In genomic region chr9:114729911-114730805, GRCm38 (mm10) we compare ENCODE assay signal across 8 mouse cellular contexts. TPM values are rescaled to one million over a fixed set of nuclear protein-coding genes. Genes with fewer than 3 reads are reported as not detected.
A peak's percentile ranks its signal among the peaks of the same experiment; 100 is the strongest.
DNase-seq lines count a peak whose midpoint lies in the region; ATAC-seq and TF ChIP-seq lines count a peak whose summit lies in the region.

No protein-coding gene starts in this region.

- intact Hi-C loops in heart, postnatal 14 days (cut with DNase I), result loop anchor here (2.0 kb wide), 1 partner anchor 41 kb away; the partner anchor contains the start of gene Dync1li1

- no peak for TF ChIP-seq CTCF in CH12.LX (conservative IDR thresholded peaks at IDR 0.05 in 1 of 2, IDR thresholded peaks at IDR 0.05 in 1 of 2; ENCODE audit: low read depth in 2 of 2, low read length in 2 of 2)
- no peak for TF ChIP-seq CTCF in liver, embryonic 14.5 days (IDR thresholded peaks at IDR 0.05; ENCODE audit: low read depth)

- H3K4me2 ChIP-seq in CH12.LX (ENCODE audit: insufficient read depth, low read depth, poor library complexity, severe bottlenecking), result peak overlapping the region; percentile 83
- peak overlapping the region; percentile 68; the same call in 1 of the 2 replicates for H3K4me2 ChIP-seq in forebrain, embryonic 14.5 days (ENCODE audit: low read length)
- H3K4me2 ChIP-seq in liver, embryonic 14.5 days (ENCODE audit: low read depth), result peak overlapping the region; percentile 96
- H3K4me2 ChIP-seq in stomach, embryonic 16.5 days (ENCODE audit: low read depth, low read length), result peak overlapping the region; percentile 84

- H3K27me3 ChIP-seq in heart, embryonic 10.5 days (ENCODE audit: insufficient read depth, poor library complexity, severe bottlenecking), result no peaks in the 10 kb centered on the region
- no peaks in the 10 kb centered on the region for H3K27me3 ChIP-seq in CH12.LX (replicated peaks)
- H3K27me3 ChIP-seq in forebrain, embryonic 14.5 days (replicated peaks; ENCODE audit: control insufficient read depth, insufficient read depth, low read length), result no peaks in the 10 kb centered on the region
- no peaks in the 10 kb centered on the region for H3K27me3 ChIP-seq in liver, embryonic 14.5 days (ENCODE audit: control insufficient read depth, insufficient read depth, low read length)
- no peaks in the 10 kb centered on the region for H3K27me3 ChIP-seq in stomach, embryonic 16.5 days (ENCODE audit: control insufficient read depth, insufficient read depth, low read length)

- H3K9me3 ChIP-seq in heart, embryonic 10.5 days, result no peaks in the 10 kb centered on the region
- no peaks in the 10 kb centered on the region for H3K9me3 ChIP-seq in CH12.LX (replicated peaks; ENCODE audit: low read length)
- no peaks in the 10 kb centered on the region for H3K9me3 ChIP-seq in forebrain, embryonic 14.5 days (replicated peaks; ENCODE audit: control insufficient read depth, low read length)
- no peaks in the 10 kb centered on the region for H3K9me3 ChIP-seq in liver, embryonic 14.5 days (ENCODE audit: control insufficient read depth, low read length)
- no peaks in the 10 kb centered on the region for H3K9me3 ChIP-seq in stomach, embryonic 16.5 days (replicated peaks; ENCODE audit: control insufficient read depth, low read length)

- peak overlapping the region; percentile 57; the same call in 1 of the 2 replicates for H3K9ac ChIP-seq in CH12.LX (ENCODE audit: insufficient read depth, low read depth)
- no peak overlapping the region for H3K9ac ChIP-seq in forebrain, embryonic 14.5 days (ENCODE audit: low read length)
- peak overlapping the region; percentile 12; the same call in 1 of the 2 replicates for H3K9ac ChIP-seq in liver, embryonic 14.5 days (replicated peaks)
- peak overlapping the region; percentile 24; the same call in 1 of the 2 replicates for H3K9ac ChIP-seq in stomach, embryonic 16.5 days (ENCODE audit: low read length)

- DNase-seq in heart, embryonic 10.5 days (ENCODE audit: low spot score), result no peak
- DNase-seq in heart, postnatal 14 days, result no peak
- peak; percentile 33 for DNase-seq in CH12.LX (ENCODE audit: extremely low read depth)
- no peak for DNase-seq in forebrain, embryonic 14.5 days (ENCODE audit: low spot score)
- DNase-seq in liver, embryonic 14.5 days (ENCODE audit: low read depth in 3 of 3, low spot score in 3 of 3), result no peak
- no peak for DNase-seq in spleen, postnatal 14 days (ENCODE audit: low spot score in 2 of 2)

- H3K4me3 ChIP-seq in heart, embryonic 10.5 days, result peak overlapping the region; percentile 92
- peak overlapping the region; percentile 45 to 53 (median 48) for H3K4me3 ChIP-seq in CH12.LX (replicated peaks in 1 of 3; ENCODE audit: low read depth in 2 of 3, low read length in 2 of 3, poor library complexity in 1 of 3)
- peak overlapping the region; percentile 72; the same call in 1 of the 2 replicates for H3K4me3 ChIP-seq in forebrain, embryonic 14.5 days (ENCODE audit: low read depth, low read length)
- H3K4me3 ChIP-seq in liver, embryonic 14.5 days (ENCODE audit: insufficient read depth in 1 of 2, low read depth in 2 of 2, low read length in 2 of 2), result peak overlapping the region; percentile 61 to 96
- H3K4me3 ChIP-seq in stomach, embryonic 16.5 days (replicated peaks; ENCODE audit: low read length), result peak overlapping the region; percentile 84

- H3K4me1 ChIP-seq in heart, embryonic 10.5 days, result peaks cover 35% of the 10 kb centered on the region
- peaks cover 4 to 34% of the 10 kb centered on the region in 2 experiments for H3K4me1 ChIP-seq in CH12.LX (ENCODE audit: control insufficient read depth in 1 of 2, insufficient read depth in 2 of 2)
- peaks cover 14% of the 10 kb centered on the region for H3K4me1 ChIP-seq in forebrain, embryonic 14.5 days (ENCODE audit: control insufficient read depth, insufficient read depth, low read length)
- H3K4me1 ChIP-seq in liver, embryonic 14.5 days (replicated peaks; ENCODE audit: control insufficient read depth in 2 of 2, insufficient read depth in 2 of 2, low read length in 1 of 2), result peaks cover 31 to 32% of the 10 kb centered on the region in 2 experiments
- H3K4me1 ChIP-seq in stomach, embryonic 16.5 days (ENCODE audit: control insufficient read depth, insufficient read depth, low read length), result peaks cover 22% of the 10 kb centered on the region

- no peak overlapping the region for H3K27ac ChIP-seq in heart, embryonic 10.5 days
- H3K27ac ChIP-seq in CH12.LX (ENCODE audit: insufficient read depth, low read depth), result no peak overlapping the region
- H3K27ac ChIP-seq in forebrain, embryonic 14.5 days (ENCODE audit: low read depth, low read length), result no peak overlapping the region
- no peak overlapping the region; the same call in 1 of the 2 replicates for H3K27ac ChIP-seq in liver, embryonic 14.5 days
- peak overlapping the region; percentile 39; the same call in 1 of the 2 replicates for H3K27ac ChIP-seq in stomach, embryonic 16.5 days (ENCODE audit: low read length)

- TF ChIP-seq RAD21 in CH12.LX (IDR thresholded peaks at IDR 0.05; ENCODE audit: low read depth, low read length), result no peak

- H3K36me3 ChIP-seq in heart, embryonic 10.5 days, result peaks cover 5% of the 10 kb centered on the region
- H3K36me3 ChIP-seq in CH12.LX (replicated peaks in 1 of 2; ENCODE audit: control insufficient read depth in 1 of 2, insufficient read depth in 1 of 2, low read length in 1 of 2), result peaks cover 3 to 23% of the 10 kb centered on the region in 2 experiments
- H3K36me3 ChIP-seq in forebrain, embryonic 14.5 days (ENCODE audit: control insufficient read depth, insufficient read depth, low read length), result peaks cover 4% of the 10 kb centered on the region; the same call in 1 of the 2 replicates
- no peaks in the 10 kb centered on the region for H3K36me3 ChIP-seq in liver, embryonic 14.5 days (replicated peaks; ENCODE audit: control insufficient read depth, insufficient read depth, low read depth)
- H3K36me3 ChIP-seq in stomach, embryonic 16.5 days (ENCODE audit: control insufficient read depth, insufficient read depth, low read length), result peaks cover 2% of the 10 kb centered on the region; the same call in 1 of the 2 replicates

- no peak for TF ChIP-seq POLR2A in CH12.LX (IDR thresholded peaks at IDR 0.05; ENCODE audit: low read depth, low read length)

- no peak for TF ChIP-seq EP300 in CH12.LX (IDR thresholded peaks at IDR 0.05; ENCODE audit: low read length)
- TF ChIP-seq EP300 in liver, embryonic 14.5 days (IDR thresholded peaks at IDR 0.05; ENCODE audit: low read depth), result no peak

- dilution Hi-C loops in CH12.LX (cut with MboI; ENCODE audit: extremely low pct_ligation_motif_present, extremely low pct_unique_long_range_greater_than_20kb, low sequenced_read_pairs), result no loop called here

- 0 out of 2 replicates have a peak, but pooled peaks have one; percentile 1 for ATAC-seq in forebrain, embryonic 14.5 days
- no peak for ATAC-seq in liver, embryonic 14.5 days (ENCODE audit: insufficient read depth)
- no peak for ATAC-seq in stomach, embryonic 16.5 days (ENCODE audit: insufficient read depth, low FRiP score)
- ATAC-seq in megakaryocyte-erythroid progenitor cell, adult 5-6 weeks (replicated peaks; ENCODE audit: low FRiP score, low TSS enrichment, poor library complexity, severe bottlenecking), result no peak; the same call in 1 of the 2 replicates

- in situ Hi-C loops in CH12.LX (cut with MboI; ENCODE audit: low pct_ligation_motif_present, low pct_unique_long_range_greater_than_20kb, low sequenced_read_pairs), result loop anchor here (10.0 kb wide), 1 partner anchor 85 kb away; the partner anchor contains the start of gene Cnot10

- 26% methylated on average over 26 of the region's 30 CpGs for WGBS in heart, embryonic 10.5 days
- 43% methylated on average over 29 of the region's 30 CpGs for WGBS in forebrain, embryonic 14.5 days
- WGBS in liver, embryonic 14.5 days (ENCODE audit: insufficient replicate concordance), result 15% methylated on average over 26 of the region's 30 CpGs
- WGBS in stomach, embryonic 16.5 days, result 26% methylated on average over 28 of the region's 30 CpGs

- peaks cover 32% of the 10 kb centered on the region for H3K79me2 ChIP-seq in CH12.LX (replicated peaks; ENCODE audit: control insufficient read depth, extremely low read depth, insufficient read depth, poor library complexity, severe bottlenecking)

RNA-seq across cellular contexts. Expression of gene Cmtm6, which starts 0.8 kb away (rescaled TPM):
- 39.4 and 47.3 TPM in 2 replicates for polyA plus RNA-seq in heart, embryonic 10.5 days (2016; fragmentation: Nextera tagmentation; extraction: Ambion mirVana)
- 10 to 100 TPM; 28.4 to 30.4 TPM for total RNA-seq in heart, postnatal 14 days (2021)
- 30.1 and 31.9 TPM in 2 replicates for total RNA-seq in CH12.LX (2012; rRNA removed)
- total RNA-seq in CH12.LX (2014; rRNA removed), result 39.2 and 39.5 TPM in 2 replicates
- polyA plus RNA-seq in CH12.LX (2012; ENCODE audit: insufficient read length, low read depth), result 38.0 and 38.5 TPM in 2 replicates
- 23.9 and 26.1 TPM in 2 replicates for polyA plus RNA-seq in forebrain, embryonic 14.5 days (2014; fragmentation: Nextera tagmentation; extraction: Ambion mirVana)
- polyA plus RNA-seq in liver, embryonic 14.5 days (2012; rRNA removed), result 8.7 and 10.8 TPM in 2 replicates
- polyA plus RNA-seq in liver, embryonic 14.5 days (2014; fragmentation: Nextera tagmentation; extraction: Ambion mirVana), result 20.1 and 24.2 TPM in 2 replicates
- polyA plus RNA-seq in stomach, embryonic 16.5 days (2015; fragmentation: Nextera tagmentation; extraction: Ambion mirVana), result 71.8 and 81.0 TPM in 2 replicates
- 21.3 and 22.7 TPM in 2 replicates for total RNA-seq in megakaryocyte-erythroid progenitor cell, adult 5-6 weeks (2014; fragmentation: Nextera tagmentation)
- 38.9 and 41.3 TPM in 2 replicates for total RNA-seq in megakaryocyte-erythroid progenitor cell, adult 5-6 weeks (2017)

RNA-seq across cellular contexts. Expression of gene Dync1li1, which starts 41.6 kb away (rescaled TPM):
- polyA plus RNA-seq in heart, embryonic 10.5 days (2016; fragmentation: Nextera tagmentation; extraction: Ambion mirVana), result 71.3 and 83.9 TPM in 2 replicates
- 10 to 100 TPM; 76.2 to 78.2 TPM for total RNA-seq in heart, postnatal 14 days (2021)
- total RNA-seq in CH12.LX (2012; rRNA removed), result 36.3 and 43.6 TPM in 2 replicates
- total RNA-seq in CH12.LX (2014; rRNA removed), result 57.0 and 63.5 TPM in 2 replicates
- polyA plus RNA-seq in CH12.LX (2012; ENCODE audit: insufficient read length, low read depth), result 38.1 and 39.0 TPM in 2 replicates
- polyA plus RNA-seq in forebrain, embryonic 14.5 days (2014; fragmentation: Nextera tagmentation; extraction: Ambion mirVana), result 66.8 and 71.7 TPM in 2 replicates
- 5.0 and 10.3 TPM in 2 replicates for polyA plus RNA-seq in liver, embryonic 14.5 days (2012; rRNA removed)
- 10.8 and 11.5 TPM in 2 replicates for polyA plus RNA-seq in liver, embryonic 14.5 days (2014; fragmentation: Nextera tagmentation; extraction: Ambion mirVana)
- 45.2 and 53.0 TPM in 2 replicates for polyA plus RNA-seq in stomach, embryonic 16.5 days (2015; fragmentation: Nextera tagmentation; extraction: Ambion mirVana)
- total RNA-seq in megakaryocyte-erythroid progenitor cell, adult 5-6 weeks (2014; fragmentation: Nextera tagmentation), result 28.2 and 29.8 TPM in 2 replicates
- total RNA-seq in megakaryocyte-erythroid progenitor cell, adult 5-6 weeks (2017), result 40.9 and 52.6 TPM in 2 replicates

RNA-seq across cellular contexts. Expression of gene Cmtm7, which starts 51.5 kb away (rescaled TPM):
- 143 and 145 TPM in 2 replicates for polyA plus RNA-seq in heart, embryonic 10.5 days (2016; fragmentation: Nextera tagmentation; extraction: Ambion mirVana)
- total RNA-seq in heart, postnatal 14 days (2021), result 10 to 100 TPM; 14.9 to 21.4 TPM
- total RNA-seq in CH12.LX (2012; rRNA removed) (73.1 and 80.8 TPM in 2 replicates), CH12.LX (2014; rRNA removed) (37.6 and 46.0 TPM in 2 replicates)
- polyA plus RNA-seq in CH12.LX (2012; ENCODE audit: insufficient read length, low read depth), result 38.2 and 45.5 TPM in 2 replicates
- 16.5 and 25.6 TPM in 2 replicates for polyA plus RNA-seq in forebrain, embryonic 14.5 days (2014; fragmentation: Nextera tagmentation; extraction: Ambion mirVana)
- polyA plus RNA-seq in liver, embryonic 14.5 days (2012; rRNA removed), result 36.7 and 52.9 TPM in 2 replicates
- 43.5 and 49.5 TPM in 2 replicates for polyA plus RNA-seq in liver, embryonic 14.5 days (2014; fragmentation: Nextera tagmentation; extraction: Ambion mirVana)
- 87.2 and 95.6 TPM in 2 replicates for polyA plus RNA-seq in stomach, embryonic 16.5 days (2015; fragmentation: Nextera tagmentation; extraction: Ambion mirVana)
- total RNA-seq in megakaryocyte-erythroid progenitor cell, adult 5-6 weeks (2014; fragmentation: Nextera tagmentation), result 189 and 199 TPM in 2 replicates
- 144 and 195 TPM in 2 replicates for total RNA-seq in megakaryocyte-erythroid progenitor cell, adult 5-6 weeks (2017)
